Comparison of ENCODE assay signal across 10 mouse cellular contexts in the genomic region with DNA sequence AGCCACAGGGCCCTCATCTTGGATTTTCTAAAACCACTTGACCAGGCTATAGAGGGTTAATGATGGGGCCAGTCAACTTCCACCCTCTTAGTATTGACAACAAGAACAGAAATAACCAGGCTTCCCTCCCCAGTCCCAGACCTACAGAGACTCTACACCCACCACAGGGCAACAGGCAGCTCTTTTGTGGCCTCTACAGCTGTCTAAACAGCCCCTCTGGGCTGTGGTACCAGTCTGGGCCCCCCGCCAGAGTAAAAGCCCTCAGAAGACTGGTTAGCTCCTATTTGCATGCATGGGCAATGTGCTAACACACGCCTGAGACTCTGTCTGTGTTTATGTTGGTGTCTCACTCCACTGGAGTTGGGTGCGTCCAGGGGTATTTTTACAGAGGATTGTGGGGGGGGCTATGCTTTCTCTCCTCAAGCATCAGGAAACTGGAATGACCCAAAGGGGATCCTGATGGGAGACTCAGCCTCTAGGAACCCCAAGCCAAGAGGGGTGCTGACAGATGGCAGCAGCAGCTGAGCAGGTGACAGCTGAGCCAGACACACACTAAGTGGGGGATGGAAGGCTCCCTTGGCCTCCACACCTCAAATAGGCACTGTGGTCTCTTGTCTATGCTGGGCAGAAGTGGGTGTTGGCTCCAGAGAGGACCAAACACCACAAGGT. TPM values are rescaled to one million over a fixed set of nuclear protein-coding genes. Genes with fewer than 3 reads are reported as not detected.
DNase-seq lines count a peak whose midpoint lies in the region; ATAC-seq lines count a peak whose summit lies in the region.
"Had no signal": no experiment of that assay in that cellular context is flagged by ENCODE, and none has a peak within 500 bp of the region (broad histone marks: within the 10 kb centered on the region; RNA-seq: fewer than 3 reads in every experiment).

No protein-coding gene starts in this region.

- peaks cover 33% of the 10 kb centered on the region for H3K36me3 ChIP-seq in midbrain, embryonic 11.5 days (ENCODE audit: control insufficient read depth, insufficient read depth, low read length)
- 0 out of 2 replicates have a peak, but pooled peaks cover 2% of the 10 kb centered on the region for H3K36me3 ChIP-seq in midbrain, embryonic 16.5 days (ENCODE audit: control insufficient read depth, insufficient read depth, low read length)
- peaks cover 34% of the 10 kb centered on the region for H3K36me3 ChIP-seq in hindbrain, embryonic 13.5 days
- peaks cover 17% of the 10 kb centered on the region; the same call in 1 of the 2 replicates for H3K36me3 ChIP-seq in neural tube, embryonic 15.5 days

- peak overlapping the region; percentile 36; the same call in 1 of the 2 replicates for H3K9ac ChIP-seq in midbrain, embryonic 11.5 days (ENCODE audit: low read length)
- no peak overlapping the region for H3K9ac ChIP-seq in midbrain, embryonic 16.5 days (ENCODE audit: low read depth, low read length)
- peak overlapping the region; percentile 30; the same call in 1 of the 2 replicates for H3K9ac ChIP-seq in hindbrain, embryonic 13.5 days
- no peak overlapping the region for H3K9ac ChIP-seq in neural tube, embryonic 15.5 days (replicated peaks)

- no peaks in the 10 kb centered on the region for H3K9me3 ChIP-seq in midbrain, embryonic 11.5 days (ENCODE audit: control insufficient read depth, low read length)
- H3K9me3 ChIP-seq in midbrain, embryonic 16.5 days (replicated peaks; ENCODE audit: control insufficient read depth, low read length, poor library complexity, severe bottlenecking) = no peaks in the 10 kb centered on the region
- no peaks in the 10 kb centered on the region for H3K9me3 ChIP-seq in hindbrain, embryonic 13.5 days
- no peaks in the 10 kb centered on the region for H3K9me3 ChIP-seq in neural tube, embryonic 15.5 days (replicated peaks)

- no peak for ATAC-seq in midbrain, embryonic 11.5 days (ENCODE audit: low FRiP score)
- no peak for ATAC-seq in midbrain, embryonic 16.5 days
- no peak for ATAC-seq in hindbrain, embryonic 13.5 days (ENCODE audit: low FRiP score)
- ATAC-seq in neural tube, embryonic 15.5 days (ENCODE audit: low FRiP score) = no peak

- 57% methylated on average over 3 of the region's 3 CpGs for whole genome bisulfite sequencing in midbrain, embryonic 11.5 days
- WGBS in midbrain, embryonic 16.5 days = 58% methylated on average over 3 of the region's 3 CpGs
- 52% methylated on average over 3 of the region's 3 CpGs for WGBS in hindbrain, embryonic 13.5 days
- 45% methylated on average over 3 of the region's 3 CpGs for WGBS in neural tube, embryonic 15.5 days

- H3K4me2 ChIP-seq in midbrain, embryonic 11.5 days = no peak overlapping the region; the same call in none of the 2 replicates
- H3K4me2 ChIP-seq in midbrain, embryonic 16.5 days (ENCODE audit: low read length) = no peak overlapping the region
- H3K4me2 ChIP-seq in hindbrain, embryonic 13.5 days = no peak overlapping the region
- H3K4me2 ChIP-seq in neural tube, embryonic 15.5 days = peak overlapping the region; percentile 11; the same call in 1 of the 2 replicates

- H3K4me3 ChIP-seq in midbrain, embryonic 11.5 days (ENCODE audit: low read depth, low read length) = no peak overlapping the region
- H3K4me3 ChIP-seq in midbrain, embryonic 16.5 days (ENCODE audit: low read depth, low read length) = no peak overlapping the region
- H3K4me3 ChIP-seq in hindbrain, embryonic 13.5 days = no peak overlapping the region
- no peak overlapping the region for H3K4me3 ChIP-seq in neural tube, embryonic 15.5 days (replicated peaks)

- peak overlapping the region; percentile 59 for H3K27ac ChIP-seq in midbrain, embryonic 11.5 days (ENCODE audit: low read depth, low read length)
- no peak overlapping the region for H3K27ac ChIP-seq in midbrain, embryonic 16.5 days (ENCODE audit: low read length)
- no peak overlapping the region for H3K27ac ChIP-seq in hindbrain, embryonic 13.5 days
- no peak overlapping the region; the same call in 1 of the 2 replicates for H3K27ac ChIP-seq in neural tube, embryonic 15.5 days (replicated peaks)
- H3K27ac ChIP-seq: macrophage had no signal

- H3K27me3 ChIP-seq in midbrain, embryonic 11.5 days (ENCODE audit: control insufficient read depth, insufficient read depth, low read length) = no peaks in the 10 kb centered on the region
- peaks cover 4% of the 10 kb centered on the region for H3K27me3 ChIP-seq in midbrain, embryonic 16.5 days (ENCODE audit: control insufficient read depth, insufficient read depth, low read depth, low read length)
- H3K27me3 ChIP-seq in hindbrain, embryonic 13.5 days = peaks cover 19% of the 10 kb centered on the region; the same call in 1 of the 2 replicates
- H3K27me3 ChIP-seq in neural tube, embryonic 15.5 days (replicated peaks) = peaks cover 7% of the 10 kb centered on the region; the same call in 1 of the 2 replicates

- DNase-seq in cerebellum, postnatal 10 days = peak; percentile 63 to 73
- DNase-seq in cerebellum, adult 8-10 months = no peak
- DNase-seq in midbrain, embryonic 11.5 days (ENCODE audit: low spot score, missing footprints) = peak; percentile 81
- no peak for DNase-seq in lung, postnatal 10 days
- DNase-seq in gastrocnemius, postnatal 4 days (ENCODE audit: low spot score in 2 of 2) = no peak

- peaks cover 22% of the 10 kb centered on the region for H3K4me1 ChIP-seq in midbrain, embryonic 11.5 days (ENCODE audit: control insufficient read depth, insufficient read depth, low read length)
- H3K4me1 ChIP-seq in midbrain, embryonic 16.5 days (ENCODE audit: control insufficient read depth, insufficient read depth, low read length) = peaks cover 12% of the 10 kb centered on the region
- peaks cover 47% of the 10 kb centered on the region for H3K4me1 ChIP-seq in hindbrain, embryonic 13.5 days (replicated peaks)
- H3K4me1 ChIP-seq in neural tube, embryonic 15.5 days = peaks cover 46% of the 10 kb centered on the region

RNA-seq across cellular contexts. Expression of a gene that starts 4.0 kb away (rescaled TPM):
- 33.9 and 35.5 TPM in 2 replicates for polyA plus RNA-seq in midbrain, embryonic 11.5 days (2014; fragmentation: Nextera tagmentation; extraction: Ambion mirVana)
- 4.2 and 10.2 TPM in 2 replicates for polyA plus RNA-seq in midbrain, embryonic 16.5 days (2015; fragmentation: Nextera tagmentation; extraction: Ambion mirVana)
- 12.7 and 15.4 TPM in 2 replicates for polyA plus RNA-seq in hindbrain, embryonic 13.5 days (2015; fragmentation: Nextera tagmentation; extraction: Ambion mirVana)
- 11.5 and 16.2 TPM in 2 replicates for polyA plus RNA-seq in neural tube, embryonic 15.5 days (2015; fragmentation: Nextera tagmentation; extraction: Ambion mirVana)
- total RNA-seq in gastrocnemius, postnatal 4 days (2021) = 100 to 1,000 TPM in 1 of 2 experiments, 10 to 100 TPM in 1; 95.1 to 101 TPM

RNA-seq across cellular contexts. Expression of a gene that starts 15.9 kb away (rescaled TPM):
- polyA plus RNA-seq in midbrain, embryonic 11.5 days (2014; fragmentation: Nextera tagmentation; extraction: Ambion mirVana) = 0.52 and 1.1 TPM in 2 replicates
- 0.21 TPM in 1 of 2 replicates, not detected in the other for polyA plus RNA-seq in midbrain, embryonic 16.5 days (2015; fragmentation: Nextera tagmentation; extraction: Ambion mirVana)
- 1.9 and 2.4 TPM in 2 replicates for polyA plus RNA-seq in hindbrain, embryonic 13.5 days (2015; fragmentation: Nextera tagmentation; extraction: Ambion mirVana)
- polyA plus RNA-seq in neural tube, embryonic 15.5 days (2015; fragmentation: Nextera tagmentation; extraction: Ambion mirVana) = 1.6 and 1.9 TPM in 2 replicates
- under 1 TPM; 0.26 to 0.27 TPM for total RNA-seq in gastrocnemius, postnatal 4 days (2021)
- total RNA-seq: hematopoietic stem cell, adult 5-6 weeks had no signal
- polyA plus RNA-seq: macrophage had no signal

RNA-seq across cellular contexts. Expression of a gene that starts 22.9 kb away (rescaled TPM):
- 1.5 and 1.7 TPM in 2 replicates for polyA plus RNA-seq in midbrain, embryonic 11.5 days (2014; fragmentation: Nextera tagmentation; extraction: Ambion mirVana)
- polyA plus RNA-seq in midbrain, embryonic 16.5 days (2015; fragmentation: Nextera tagmentation; extraction: Ambion mirVana) = 1.0 and 1.1 TPM in 2 replicates
- polyA plus RNA-seq in hindbrain, embryonic 13.5 days (2015; fragmentation: Nextera tagmentation; extraction: Ambion mirVana) = 3.3 and 3.5 TPM in 2 replicates
- 2.1 TPM in 2 replicates for polyA plus RNA-seq in neural tube, embryonic 15.5 days (2015; fragmentation: Nextera tagmentation; extraction: Ambion mirVana)
- total RNA-seq in gastrocnemius, postnatal 4 days (2021) = 1 to 10 TPM; 6.4 to 9.1 TPM
- total RNA-seq: hematopoietic stem cell, adult 5-6 weeks had no signal

RNA-seq across cellular contexts. Expression of a gene that starts 29.5 kb away (rescaled TPM):
- polyA plus RNA-seq in midbrain, embryonic 11.5 days (2014; fragmentation: Nextera tagmentation; extraction: Ambion mirVana) = 80.6 and 87.8 TPM in 2 replicates
- polyA plus RNA-seq in midbrain, embryonic 16.5 days (2015; fragmentation: Nextera tagmentation; extraction: Ambion mirVana) = 71.6 and 79.9 TPM in 2 replicates
- 83.1 and 93.3 TPM in 2 replicates for polyA plus RNA-seq in hindbrain, embryonic 13.5 days (2015; fragmentation: Nextera tagmentation; extraction: Ambion mirVana)
- polyA plus RNA-seq in neural tube, embryonic 15.5 days (2015; fragmentation: Nextera tagmentation; extraction: Ambion mirVana) = 73.6 and 74.3 TPM in 2 replicates
- total RNA-seq in gastrocnemius, postnatal 4 days (2021) = 10 to 100 TPM; 21.4 to 24.4 TPM

RNA-seq across cellular contexts. Expression of a gene that starts 36.5 kb away (rescaled TPM):
- 11.6 and 12.4 TPM in 2 replicates for polyA plus RNA-seq in midbrain, embryonic 11.5 days (2014; fragmentation: Nextera tagmentation; extraction: Ambion mirVana)
- polyA plus RNA-seq in midbrain, embryonic 16.5 days (2015; fragmentation: Nextera tagmentation; extraction: Ambion mirVana) = 23.7 and 24.2 TPM in 2 replicates
- 21.0 and 39.2 TPM in 2 replicates for polyA plus RNA-seq in hindbrain, embryonic 13.5 days (2015; fragmentation: Nextera tagmentation; extraction: Ambion mirVana)
- polyA plus RNA-seq in neural tube, embryonic 15.5 days (2015; fragmentation: Nextera tagmentation; extraction: Ambion mirVana) = 1.7 and 8.7 TPM in 2 replicates
- 1 to 10 TPM; 1.1 to 1.6 TPM for total RNA-seq in gastrocnemius, postnatal 4 days (2021)
- total RNA-seq: hematopoietic stem cell, adult 5-6 weeks had no signal
- polyA plus RNA-seq: macrophage had no signal

Comparison
In these comparisons a context has a peak if more than half of its experiments do, and no peak if none do; other contexts are left out.
1. DNase-seq: peak in cerebellum, postnatal 10 days (2 of 2) and midbrain, embryonic 11.5 days (single experiment); none in cerebellum, adult 8-10 months (single experiment), lung, postnatal 10 days (single experiment) and gastrocnemius, postnatal 4 days (0 of 2).
2. H3K9ac ChIP-seq: peak in midbrain, embryonic 11.5 days (single experiment) and hindbrain, embryonic 13.5 days (single experiment); none in midbrain, embryonic 16.5 days (single experiment) and neural tube, embryonic 15.5 days (single experiment).